Mouse (Mus musculus) midbrain, embryonic 16.5 days (tissue): ENCODE data around the gene Gm17545. TPM values are rescaled to one million over a fixed set of nuclear protein-coding genes. Genes with fewer than 3 reads are reported as not detected.

Experiments used
- ATAC-seq: fragments of 200-750 bp; cut with Nextera tagmentation; 2 replicates; pipeline ENCODE4 v1.8.0; 2017; ENCODE audit warnings: moderate TSS enrichment
- H3K27ac ChIP-seq: fragments of 300-500 bp; sonication (generic); 2 replicates; pipeline ENCODE4 v1.5.1; 2014; ENCODE audit warnings: mild to moderate bottlenecking, low read length, mixed read lengths
- H3K27me3 ChIP-seq: fragments of 300-500 bp; sonication (generic); 2 replicates; pipeline ENCODE4 v1.6.1; 2014; ENCODE audit warnings: low read depth, low read length, mixed read lengths; ENCODE audit not compliant: control insufficient read depth, insufficient read depth
- H3K36me3 ChIP-seq: fragments of 300-500 bp; sonication (generic); 2 replicates; pipeline ENCODE4 v1.6.1; 2014; ENCODE audit warnings: mild to moderate bottlenecking, low read length, moderate library complexity, mixed read lengths; ENCODE audit not compliant: control insufficient read depth, insufficient read depth
- H3K4me1 ChIP-seq: fragments of 300-500 bp; sonication (generic); 2 replicates; pipeline ENCODE4 v1.6.1; 2014; ENCODE audit warnings: mild to moderate bottlenecking, low read length, mixed read lengths; ENCODE audit not compliant: control insufficient read depth, insufficient read depth
- H3K4me2 ChIP-seq: fragments of 300-500 bp; sonication (generic); 2 replicates; pipeline ENCODE4 v1.6.1; 2014; ENCODE audit warnings: mild to moderate bottlenecking, low read length, mixed read lengths
- H3K4me3 ChIP-seq: fragments of 300-500 bp; sonication (generic); 2 replicates; pipeline ENCODE4 v1.5.1; 2014; ENCODE audit warnings: low read depth, mild to moderate bottlenecking, low read length, moderate library complexity, mixed read lengths
- H3K9ac ChIP-seq: fragments of 300-500 bp; sonication (generic); 2 replicates; pipeline ENCODE4 v1.6.1; 2014; ENCODE audit warnings: low read depth, low read length, mixed read lengths
- H3K9me3 ChIP-seq: fragments of 300-500 bp; sonication (generic); replicated peaks from 2 replicates; pipeline ENCODE4 v1.6.1; 2014; ENCODE audit warnings: mild to moderate bottlenecking, low read length, mixed read lengths; ENCODE audit not compliant: control insufficient read depth, poor library complexity, severe bottlenecking
- WGBS: fragments of 180-500 bp; shearing (Covaris S2); extraction: QIAGEN DNeasy Blood & Tissue Kit; methylation state at CpG from one replicate; pipeline ENCODE4 v1.1.7; 2014; 5-methylcytosine and 5-hydroxymethylcytosine counted together
- polyA plus RNA-seq: library from polyadenylated mRNA; unstranded; fragments of >200 nt; fragmentation: Nextera tagmentation; extraction: Ambion mirVana; gene quantifications from 2 replicates; pipeline ENCODE4 v1.2.1, GENCODE M21; 2015

The Gm17545 gene
- polyA plus RNA-seq, 1 experiment from 2014 or later, result not detected

DNA sequence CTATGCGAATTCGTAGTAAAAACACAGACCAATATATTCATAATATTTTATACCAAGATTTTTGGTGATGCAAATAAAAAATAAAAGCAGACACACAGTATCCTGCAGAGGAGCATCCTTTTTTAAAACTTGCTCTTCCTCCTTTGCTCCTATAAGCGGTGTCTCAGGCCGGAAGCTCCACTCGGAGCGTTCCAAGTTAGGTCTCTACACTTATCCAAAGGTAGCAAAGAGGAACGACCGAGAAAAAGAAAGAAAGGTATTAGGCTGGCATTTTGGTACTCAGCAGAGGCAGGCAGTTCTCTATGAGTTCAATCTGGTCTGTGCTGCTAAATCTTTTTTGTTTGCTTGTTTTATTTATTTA lies 14.8 kb downstream of the Gm17545 start:
- Histone ChIP-seq H3K27ac (no peak overlapping the region), H3K9me3 (no peaks in the 10 kb centered on the region), H3K9ac (no peak overlapping the region), H3K27me3 (no peaks in the 10 kb centered on the region), H3K36me3 (peaks cover 3% of the 10 kb centered on the region; the same call in 1 of the 2 replicates), H3K4me3 (no peak overlapping the region; the same call in 1 of the 2 replicates), H3K4me1 (peaks cover 3% of the 10 kb centered on the region; the same call in 1 of the 2 replicates), H3K4me2 (no peak overlapping the region; the same call in 1 of the 2 replicates)
- ATAC-seq, result no peak
- 77% methylated on average over 8 of the region's 8 CpGs for WGBS

DNA sequence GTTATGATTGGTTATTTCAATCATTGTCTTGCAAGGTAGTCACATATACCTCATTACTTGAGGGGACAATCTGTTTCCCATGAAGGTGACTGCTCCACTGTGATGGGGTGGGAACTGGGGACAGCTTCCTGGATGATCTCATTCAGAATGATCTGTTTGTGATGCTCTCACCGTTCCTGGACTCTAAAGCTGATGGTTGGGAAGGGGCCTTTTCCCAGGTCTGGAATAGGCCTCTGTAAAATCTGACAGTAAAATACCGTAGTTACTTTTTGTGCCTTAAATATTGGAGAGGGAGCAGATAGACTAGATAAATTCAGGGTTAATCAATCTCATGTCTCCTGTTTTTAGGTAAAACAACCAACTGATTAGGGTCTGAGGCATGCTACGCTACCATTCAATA lies 15.6 kb downstream of the Gm17545 start, which contains the start of gene Rp9:
Gene Rp9 (minus strand): TSS at position 101 of the 400 bp plus-strand sequence.
- peaks cover 3% of the 10 kb centered on the region; the same call in 1 of the 2 replicates for H3K4me1 ChIP-seq
- H3K27ac ChIP-seq, result peak within 1 kb of the TSS; percentile 95
- H3K9me3 ChIP-seq, result no peaks in the 10 kb centered on the region
- WGBS, result 87% methylated on average over 3 of the region's 3 CpGs
- peaks cover 3% of the 10 kb centered on the region; the same call in 1 of the 2 replicates for H3K36me3 ChIP-seq
- peak within 1 kb of the TSS; percentile 98 for H3K9ac ChIP-seq
- peak within 1 kb of the TSS; percentile 67 for H3K4me2 ChIP-seq
- no peak for ATAC-seq
- H3K27me3 ChIP-seq, result no peaks in the 10 kb centered on the region
- H3K4me3 ChIP-seq, result peak within 1 kb of the TSS; percentile 91

DNA sequence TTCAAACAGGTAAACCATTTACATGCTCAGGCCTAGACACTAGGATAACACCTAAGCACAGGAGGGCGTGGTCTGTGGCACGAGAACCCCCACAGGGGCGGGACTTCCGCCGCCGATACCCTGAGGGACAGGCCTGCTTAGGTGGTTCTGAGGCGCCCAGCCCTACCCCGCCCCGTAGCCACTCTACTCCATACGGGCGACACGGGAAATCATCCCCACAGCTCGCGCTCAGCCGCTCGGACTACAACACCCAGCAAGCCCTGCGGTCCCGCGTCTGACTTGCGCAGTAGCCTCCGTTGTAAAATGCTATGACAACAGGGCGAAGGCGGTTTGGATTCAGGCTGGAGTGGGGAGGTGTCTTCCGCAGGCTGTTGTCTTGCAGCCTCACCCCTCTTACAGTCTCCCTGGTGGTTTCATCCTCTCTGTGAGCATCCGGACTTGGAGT lies 21.4 kb downstream of the Gm17545 start, which contains the start of gene Bbs9:
Gene Bbs9 (plus strand): TSS at position 292 of the 445 bp plus-strand sequence.
- peak; percentile 99 for ATAC-seq
- peak within 1 kb of the TSS; percentile 69 for H3K4me3 ChIP-seq
- 0% methylated on average over 25 of the region's 25 CpGs for WGBS
- no peaks in the 10 kb centered on the region for H3K27me3 ChIP-seq
- no peaks in the 10 kb centered on the region for H3K9me3 ChIP-seq
- H3K4me1 ChIP-seq, result peaks cover 16% of the 10 kb centered on the region
- H3K36me3 ChIP-seq, result no peaks in the 10 kb centered on the region
- H3K4me2 ChIP-seq, result peak within 1 kb of the TSS; percentile 77
- H3K9ac ChIP-seq, result peak within 1 kb of the TSS; percentile 71
- peak within 1 kb of the TSS; percentile 83 for H3K27ac ChIP-seq

- no peaks in the 10 kb centered on the region for H3K36me3 ChIP-seq
- peak overlapping the region; percentile 83 for H3K27ac ChIP-seq
- H3K27me3 ChIP-seq, result no peaks in the 10 kb centered on the region
- no peaks in the 10 kb centered on the region for H3K9me3 ChIP-seq
- H3K4me3 ChIP-seq, result peak overlapping the region; percentile 69
- peaks cover 16% of the 10 kb centered on the region for H3K4me1 ChIP-seq
- peak overlapping the region; percentile 77 for H3K4me2 ChIP-seq
- peak; percentile 23; the same call in 1 of the 2 replicates for ATAC-seq
- H3K9ac ChIP-seq, result peak overlapping the region; percentile 71
- WGBS, result 4% methylated on average over 10 of the region's 10 CpGs
These were observed 22.2 kb downstream of the Gm17545 start for GRCm38 (mm10) chr9:22476265-22476664.

- H3K27me3 ChIP-seq, result no peaks in the 10 kb centered on the region
- WGBS, result 94% methylated on average over 8 of the region's 8 CpGs
- no peak overlapping the region for H3K27ac ChIP-seq
- H3K36me3 ChIP-seq, result no peaks in the 10 kb centered on the region
- H3K9ac ChIP-seq, result no peak overlapping the region
- H3K4me2 ChIP-seq, result no peak overlapping the region
- H3K4me3 ChIP-seq, result no peak overlapping the region
- H3K9me3 ChIP-seq, result no peaks in the 10 kb centered on the region
- ATAC-seq, result no peak
- peaks cover 16% of the 10 kb centered on the region for H3K4me1 ChIP-seq
These were observed 24.9 kb downstream of the Gm17545 start for GRCm38 (mm10) chr9:22478946-22479345.

DNA sequence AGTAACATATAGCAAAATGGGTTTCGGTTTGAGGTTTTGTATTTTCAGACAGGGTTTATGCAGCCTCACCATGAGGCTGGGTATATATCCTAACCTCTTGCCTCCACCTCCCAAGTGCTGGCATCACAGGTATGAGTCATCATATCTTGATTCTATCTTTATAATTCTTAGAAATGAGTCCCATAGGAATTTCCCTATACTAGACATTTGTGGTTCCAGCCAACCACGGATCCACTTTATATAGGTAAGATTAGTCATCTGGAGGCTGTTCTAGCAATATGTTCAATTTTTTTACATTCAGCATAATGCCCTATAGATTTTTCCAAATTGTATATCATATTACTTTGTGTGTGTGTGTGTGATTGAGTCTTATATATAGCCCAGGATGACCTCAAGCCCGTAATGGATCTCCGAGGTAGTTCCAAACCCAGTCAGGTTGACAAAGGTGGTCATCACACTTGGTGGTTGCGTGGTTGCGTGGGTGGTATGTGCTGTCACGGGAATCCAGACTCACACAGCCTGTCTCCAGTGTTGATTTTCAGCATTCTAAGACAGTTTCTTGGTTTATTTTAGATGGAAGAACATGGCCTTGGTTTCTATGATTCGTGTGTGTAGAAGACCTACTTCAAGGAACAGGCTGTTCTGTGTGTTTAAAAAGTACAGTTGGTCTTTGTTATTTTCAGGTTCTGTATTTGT lies 29.9 kb downstream of the Gm17545 start:
- no peaks in the 10 kb centered on the region for H3K9me3 ChIP-seq
- H3K36me3 ChIP-seq, result no peaks in the 10 kb centered on the region; the same call in 1 of the 2 replicates
- no peak overlapping the region for H3K9ac ChIP-seq
- H3K27ac ChIP-seq, result no peak overlapping the region
- no peaks in the 10 kb centered on the region for H3K27me3 ChIP-seq
- no peak for ATAC-seq
- WGBS, result 95% methylated on average over 8 of the region's 8 CpGs
- no peak overlapping the region for H3K4me2 ChIP-seq
- H3K4me1 ChIP-seq, result no peaks in the 10 kb centered on the region
- H3K4me3 ChIP-seq, result no peak overlapping the region

DNA sequence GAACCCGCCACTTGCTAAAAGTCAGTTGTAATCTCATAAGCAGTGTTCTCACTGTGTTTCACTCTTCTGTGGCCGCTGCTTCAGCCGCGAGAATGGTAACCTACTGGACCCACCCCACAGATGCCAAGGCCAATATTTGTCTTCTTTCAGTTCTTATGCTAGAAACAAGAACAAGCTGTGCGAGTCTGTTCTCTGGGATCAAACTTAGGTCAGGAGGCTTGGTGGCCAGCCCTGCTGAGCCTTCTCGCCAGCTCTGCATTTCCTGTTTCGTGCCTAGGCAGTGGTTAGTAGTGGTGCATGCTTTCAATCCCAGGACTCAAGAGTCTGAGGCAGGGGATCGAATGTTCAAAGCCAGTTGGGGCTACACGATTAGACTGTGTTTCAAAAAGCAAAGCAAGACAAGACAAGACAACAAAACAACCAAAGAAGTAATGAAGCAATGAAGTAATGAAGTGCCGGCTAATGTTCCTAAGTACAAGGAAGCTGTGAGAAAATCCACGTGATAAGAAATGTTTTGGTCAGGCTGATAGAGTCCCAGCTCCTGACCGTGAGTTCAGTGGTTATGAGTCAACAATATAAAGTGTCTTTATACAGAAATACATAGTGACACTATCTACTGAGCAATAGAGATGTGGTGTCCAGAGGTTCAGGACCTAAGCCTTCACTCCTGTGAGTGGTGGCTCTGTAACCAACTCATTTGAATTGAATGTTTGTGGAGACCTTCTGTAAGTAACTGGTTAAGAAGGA lies 30.6 kb downstream of the Gm17545 start:
- no peak for ATAC-seq
- H3K9ac ChIP-seq, result no peak overlapping the region
- H3K9me3 ChIP-seq, result no peaks in the 10 kb centered on the region
- H3K4me1 ChIP-seq, result no peaks in the 10 kb centered on the region
- H3K27me3 ChIP-seq, result no peaks in the 10 kb centered on the region
- H3K36me3 ChIP-seq, result no peaks in the 10 kb centered on the region; the same call in 1 of the 2 replicates
- H3K4me2 ChIP-seq, result no peak overlapping the region
- WGBS, result 94% methylated on average over 12 of the region's 12 CpGs
- H3K4me3 ChIP-seq, result no peak overlapping the region
- H3K27ac ChIP-seq, result no peak overlapping the region

DNA sequence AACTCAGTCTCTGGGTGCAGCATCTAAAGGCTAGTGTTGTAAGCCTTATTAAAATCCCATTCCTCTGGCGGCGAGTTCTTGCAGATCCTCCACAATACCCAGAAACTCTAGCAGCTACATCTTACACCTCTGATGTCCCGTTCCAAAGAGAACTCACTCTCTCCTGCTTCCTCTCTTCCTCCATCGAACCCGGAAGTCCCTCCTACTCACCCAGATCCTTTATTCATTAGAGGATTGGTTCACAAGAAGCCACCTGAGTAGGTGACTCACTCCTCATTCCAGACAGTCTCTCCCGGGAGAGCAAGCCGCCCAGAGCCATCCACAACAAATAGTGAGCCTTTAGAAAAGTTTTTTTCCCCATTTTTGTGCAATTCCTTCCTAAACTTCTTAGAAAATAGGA lies 32.1 kb downstream of the Gm17545 start:
- H3K27me3 ChIP-seq, result no peaks in the 10 kb centered on the region
- no peak overlapping the region for H3K4me3 ChIP-seq
- 92% methylated on average over 7 of the region's 7 CpGs for WGBS
- no peaks in the 10 kb centered on the region; the same call in 1 of the 2 replicates for H3K36me3 ChIP-seq
- no peak overlapping the region for H3K27ac ChIP-seq
- no peak for ATAC-seq
- no peaks in the 10 kb centered on the region for H3K9me3 ChIP-seq
- no peaks in the 10 kb centered on the region for H3K4me1 ChIP-seq
- no peak overlapping the region for H3K9ac ChIP-seq
- no peak overlapping the region for H3K4me2 ChIP-seq

- H3K27me3 ChIP-seq, result no peaks in the 10 kb centered on the region
- 60% methylated on average over 9 of the region's 9 CpGs for WGBS
These were observed 34.9 kb downstream of the Gm17545 start for GRCm38 (mm10) chr9:22488963-22489362.

More at GRCm38 (mm10) chr9:22488963-22489362, 34.9 kb downstream of the Gm17545 start:
- no peak overlapping the region for H3K4me3 ChIP-seq
- H3K4me1 ChIP-seq, result no peaks in the 10 kb centered on the region
- H3K9ac ChIP-seq, result no peak overlapping the region
- no peak overlapping the region for H3K4me2 ChIP-seq
- H3K9me3 ChIP-seq, result no peaks in the 10 kb centered on the region
- ATAC-seq, result no peak
- H3K27ac ChIP-seq, result no peak overlapping the region
- no peaks in the 10 kb centered on the region; the same call in 1 of the 2 replicates for H3K36me3 ChIP-seq
